Mouse (Mus musculus): Measurements from ENCODE around the gene Gm10663. TPM values are rescaled to one million over a fixed set of nuclear protein-coding genes. Genes with fewer than 3 reads are reported as not detected.

Gm10663 gene
- polyA plus RNA-seq, 1 experiment = not detected

- TF ChIP-seq CTCF (conservative IDR thresholded peaks at IDR 0.05; ENCODE audit: insufficient read depth, insufficient read length, low read depth, low read length) = no peak
- TF ChIP-seq POLR2A (IDR thresholded peaks at IDR 0.05; ENCODE audit: low read depth, low read length) = no peak
- H3K27ac ChIP-seq (ENCODE audit: insufficient read depth, low read depth, low read length) = no peak overlapping the region
- H3K36me3 ChIP-seq (ENCODE audit: control insufficient read depth, insufficient read depth, low read length) = no peaks in the 10 kb centered on the region
- no peaks in the 10 kb centered on the region for H3K4me1 ChIP-seq (ENCODE audit: control insufficient read depth, insufficient read depth, low read length)
- WGBS = 67% methylated on average over 3 of the region's 3 CpGs
- DNase-seq = no peak
- no peak overlapping the region for H3K4me3 ChIP-seq (ENCODE audit: insufficient read depth, low read depth, low read length)
- H3K27me3 ChIP-seq (replicated peaks; ENCODE audit: control insufficient read depth, insufficient read depth, low read length) = no peaks in the 10 kb centered on the region
Observed at GRCm38 (mm10) chr8:65126454-65126853, 51.6 kb downstream of the Gm10663 start.

Other genes starting within 250 kb of the Gm10663 start
- 14.0 and 15.6 TPM in 2 replicates for gene Klhl2, start 225.0 kb upstream of the Gm10663 start, polyA plus RNA-seq (2012; rRNA removed)
- gene Tmem192, start 127.8 kb upstream of the Gm10663 start, polyA plus RNA-seq (2012; rRNA removed) = 82.6 and 83.5 TPM in 2 replicates
- gene Trim75, start 87.2 kb upstream of the Gm10663 start, polyA plus RNA-seq (2012; rRNA removed) = 0.03 and 0.10 TPM in 2 replicates
- gene Trim61, start 56.5 kb upstream of the Gm10663 start, polyA plus RNA-seq (2012; rRNA removed) = 0.37 and 0.69 TPM in 2 replicates
- 0.27 and 0.41 TPM in 2 replicates for gene Trim60, start 56.4 kb upstream of the Gm10663 start, polyA plus RNA-seq (2012; rRNA removed)
- 79.9 and 119 TPM in 2 replicates for gene Apela, start 37.7 kb upstream of the Gm10663 start, polyA plus RNA-seq (2012; rRNA removed)
- 0.08 TPM in 1 of 2 replicates, not detected in the other for gene BC030870, start 54.5 kb downstream of the Gm10663 start, polyA plus RNA-seq (2012; rRNA removed)

Measured in kidney, adult 2 months (tissue).